Mouse (Mus musculus) heart, postnatal 0 days (tissue): Measurements from ENCODE around the gene Fancd2.

Source experiments
- CTCF ChIP-seq: IDR thresholded peaks from 2 replicates; pipeline ENCODE4 v1.5.1; 2016; ENCODE audit warnings: antibody characterized with exemption, control low read depth, low read depth
- EP300 ChIP-seq: IDR thresholded peaks from 2 replicates; pipeline ENCODE4 v1.6.1; 2016; ENCODE audit warnings: antibody characterized with exemption, low read depth

- no peak for TF ChIP-seq CTCF
- TF ChIP-seq EP300 = no peak
Measured at GRCm38 (mm10) chr6:113507130-113507529, 24.4 kb upstream of the Fancd2 start.
